Mouse (Mus musculus) G1E (cell line): ENCODE results near the gene Vps37c.

Experiments
- CTCF ChIP-seq: IDR thresholded peaks from 2 replicates; pipeline ENCODE4 v1.5.1; 2012; ENCODE audit warnings: low read depth, low read length, inconsistent platforms, mixed read lengths
- GATA1 ChIP-seq: IDR thresholded peaks from 2 replicates; pipeline ENCODE4 v1.6.1; 2012; ENCODE audit warnings: borderline replicate concordance, low read length, inconsistent platforms, mixed read lengths
- POLR2AphosphoS5 ChIP-seq: IDR thresholded peaks from 2 replicates; pipeline ENCODE4 v1.6.1; 2012; ENCODE audit warnings: low read depth, low read length, inconsistent platforms; ENCODE audit not compliant: insufficient replicate concordance
- TAL1 ChIP-seq: conservative IDR thresholded peaks from 2 replicates; pipeline ENCODE4 v1.6.1; 2012; ENCODE audit warnings: low read depth, low read length, inconsistent platforms, mixed read lengths

GRCm38 (mm10) chr19:10662665-10663064 is 25.9 kb upstream of the Vps37c start:
- no peak for TF ChIP-seq CTCF
- no peak for TF ChIP-seq GATA1
- no peak for TF ChIP-seq TAL1
- no peak for TF ChIP-seq POLR2AphosphoS5
